Mouse (Mus musculus) duodenum, adult 2 months (tissue): ENCODE data around the gene Kremen2. TPM values are rescaled to one million over a fixed set of nuclear protein-coding genes. Genes with fewer than 3 reads are reported as not detected.

Experiments used
- polyA plus RNA-seq: library from polyadenylated mRNA; depleted of rRNA; stranded (reverse); fragments of >200 nt; gene quantifications from 2 replicates; pipeline ENCODE4 v1.2.3, GENCODE M21; 2012; ENCODE audit warnings: low replicate concordance; rRNA removed

Kremen2 gene
- polyA plus RNA-seq: 5.0 and 7.8 TPM in 2 replicates

DNA sequence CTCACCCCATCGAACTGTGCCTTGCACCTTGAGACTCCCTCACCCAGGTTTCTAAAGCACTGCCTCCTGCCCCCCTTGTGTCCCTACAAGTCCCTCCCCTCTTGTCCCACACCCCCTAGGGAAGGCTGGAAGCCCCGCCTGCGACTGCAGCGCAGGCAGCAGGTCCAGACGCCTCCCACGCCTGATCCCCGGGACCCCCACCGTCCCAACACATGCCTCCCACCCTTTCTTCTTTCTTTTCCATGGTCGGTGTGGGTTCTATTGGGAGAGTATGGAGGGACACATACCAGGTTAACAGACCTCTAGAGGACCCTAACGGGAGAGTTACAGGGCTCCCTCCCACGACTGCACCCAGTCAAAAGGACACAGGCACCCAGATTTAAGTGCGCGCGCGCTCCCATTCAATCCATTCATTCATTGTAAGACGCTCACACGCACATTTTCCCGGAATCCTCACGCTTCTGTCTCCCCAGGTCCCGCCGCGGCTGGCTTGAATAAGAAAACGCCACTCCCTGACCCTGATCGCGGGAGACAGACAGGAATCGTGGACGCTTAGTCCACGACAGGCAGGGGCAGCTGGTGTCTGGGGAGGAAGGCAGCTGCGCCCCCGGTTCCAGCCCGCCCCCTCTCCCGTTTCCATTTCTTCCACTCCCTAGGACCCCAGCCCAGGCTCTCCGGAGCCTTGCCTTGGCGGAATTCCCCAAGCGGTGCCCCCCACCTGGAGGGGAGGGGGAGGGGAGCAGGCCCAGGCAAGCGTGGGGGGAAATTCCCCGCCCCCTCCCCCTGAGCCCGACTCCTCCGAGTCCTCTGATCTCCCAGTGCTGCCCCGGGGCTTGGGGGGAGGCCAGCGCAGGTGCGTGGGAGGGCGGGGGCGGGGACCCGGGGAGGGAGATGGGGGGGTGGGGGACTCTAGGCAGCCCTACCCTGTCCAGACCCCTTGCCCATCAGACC is at the start of gene Kremen2:
Gene Kremen2, minus strand, starts transcription at position 533 of the 951 bp plus-strand sequence.

DNA sequence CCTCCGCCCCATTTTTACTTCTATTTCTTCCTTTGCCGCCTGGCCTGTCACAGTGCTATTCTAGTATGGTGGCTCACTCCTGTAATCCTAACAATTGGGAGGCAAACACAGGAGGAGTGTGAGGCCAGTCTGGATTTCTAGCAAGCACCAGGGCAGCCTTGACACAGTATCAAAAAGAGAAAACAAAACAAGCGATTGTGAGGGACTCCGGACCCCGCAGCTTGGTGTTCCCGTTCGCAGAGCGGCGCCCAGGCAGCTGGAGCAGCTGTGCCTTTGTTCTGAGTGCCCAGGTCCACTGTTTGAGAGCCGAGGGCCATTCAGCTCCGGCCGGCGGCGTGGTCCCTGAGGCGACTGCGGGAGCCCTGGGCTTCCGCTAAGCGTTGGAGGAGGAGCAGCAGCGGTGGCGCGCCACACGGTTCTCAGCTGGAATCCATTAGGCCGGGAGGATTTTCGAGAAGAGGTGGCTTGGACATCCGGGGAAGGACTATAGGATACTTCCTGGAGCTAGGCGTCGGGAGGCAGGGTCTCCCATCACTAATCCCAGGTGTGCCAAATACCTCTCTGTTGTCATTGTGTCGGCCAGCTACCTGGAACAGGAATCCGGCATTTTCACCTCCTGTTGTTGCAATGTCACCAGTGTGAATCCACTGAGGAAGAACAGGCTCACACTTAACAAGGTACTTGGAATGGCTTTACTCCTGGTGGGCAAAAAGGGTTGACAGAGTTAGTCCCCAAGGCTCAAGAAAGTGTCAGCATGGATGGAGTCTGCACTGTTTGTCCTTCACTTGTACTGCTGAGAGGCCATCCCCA is 44.8 kb upstream of the Kremen2 start, which contains the start of gene Srrm2:
Gene Srrm2, plus strand, starts transcription at position 264 of the 810 bp plus-strand sequence.

DNA sequence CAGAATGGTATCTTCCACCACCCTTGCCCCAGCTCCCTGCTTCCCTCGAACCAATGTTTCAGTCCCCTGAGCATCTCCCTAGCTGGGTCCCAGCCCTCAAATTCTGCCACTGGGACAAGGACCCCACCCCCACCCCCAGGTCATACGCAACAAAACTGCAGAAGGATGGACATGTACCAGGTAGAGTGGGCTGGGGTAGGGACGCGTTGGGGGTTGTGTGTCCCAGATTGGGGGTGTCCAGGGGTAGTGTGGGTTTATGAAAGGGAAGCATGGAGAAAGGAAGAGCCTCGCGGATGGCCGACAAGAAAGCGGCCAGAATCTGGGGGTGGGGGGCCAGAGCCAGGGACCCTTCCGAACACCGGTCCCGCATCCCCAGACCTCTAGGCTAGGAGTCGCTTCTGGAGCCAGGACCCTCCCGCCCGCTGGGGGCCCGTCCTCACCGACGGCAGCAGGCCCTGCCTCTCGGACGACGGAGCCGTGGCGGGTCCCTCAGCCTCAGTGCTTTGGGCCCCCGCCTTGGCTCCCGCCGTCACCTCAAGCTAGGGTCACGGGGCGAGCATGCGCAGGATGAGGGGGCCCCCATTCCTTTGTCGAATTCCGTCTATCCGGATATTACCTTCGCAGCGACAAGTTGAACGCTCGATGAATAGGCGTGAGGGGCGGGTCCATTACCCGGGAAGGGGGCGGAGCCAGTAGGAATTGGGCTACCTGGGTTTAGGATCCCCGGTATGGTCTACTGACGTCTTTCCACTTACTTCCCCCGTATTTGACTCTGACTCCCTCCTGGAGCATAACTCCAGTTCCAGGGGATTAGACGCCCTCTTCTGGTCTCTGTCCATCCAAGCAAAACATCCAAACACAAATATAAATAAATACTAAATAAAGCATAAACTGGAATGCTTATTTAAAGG is 40.2 kb upstream of the Kremen2 start, which contains the start of gene Flywch2:
Gene Flywch2, minus strand, starts transcription at position 521 of the 911 bp plus-strand sequence.

DNA sequence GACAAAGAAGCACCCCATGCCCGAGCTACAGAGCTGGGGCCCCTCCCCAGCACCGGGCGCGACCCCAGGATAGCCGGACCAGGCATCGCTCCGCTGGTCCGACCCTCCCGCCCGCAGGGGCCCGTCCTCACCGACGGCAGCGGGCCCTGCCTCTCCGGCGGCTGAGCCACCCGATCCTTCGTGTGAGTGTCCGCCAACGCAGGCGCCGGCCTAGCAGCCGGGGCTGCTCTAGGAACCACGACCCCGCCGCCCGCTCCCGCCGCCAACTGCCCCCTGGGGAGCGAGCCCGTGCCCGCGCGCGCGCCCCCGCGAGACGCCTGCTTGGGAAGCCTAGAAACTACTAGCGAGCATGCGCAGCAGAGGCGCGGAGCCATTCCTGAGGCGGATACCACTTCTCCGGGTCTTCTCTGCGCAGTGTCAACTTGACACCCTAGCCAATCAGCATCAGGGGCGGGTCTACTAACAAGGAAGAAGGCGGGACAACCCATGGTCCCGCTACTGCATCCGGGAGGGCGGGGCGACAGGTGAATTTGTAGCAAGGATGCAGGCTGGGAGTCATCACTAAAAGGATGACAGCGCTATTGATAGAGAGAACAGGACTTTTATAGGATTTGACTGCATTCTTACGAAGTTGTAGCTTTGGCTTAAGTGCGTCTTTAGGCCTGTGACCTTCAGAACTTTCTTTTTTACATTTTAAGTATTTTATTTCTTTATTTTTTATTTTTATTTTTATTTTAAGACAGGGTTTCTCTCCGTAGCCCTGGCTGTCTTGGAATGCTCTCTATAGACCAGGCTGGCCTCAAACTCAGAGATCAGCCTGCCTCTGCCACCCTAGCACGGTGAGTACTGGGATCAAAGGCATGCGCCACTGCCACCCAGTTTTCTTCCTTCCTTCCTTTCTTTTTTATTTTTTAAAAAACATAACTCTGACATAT is 25.9 kb upstream of the Kremen2 start, which contains the start of gene Flywch1:
Gene Flywch1, minus strand, starts transcription at position 319 of the 935 bp plus-strand sequence.

DNA sequence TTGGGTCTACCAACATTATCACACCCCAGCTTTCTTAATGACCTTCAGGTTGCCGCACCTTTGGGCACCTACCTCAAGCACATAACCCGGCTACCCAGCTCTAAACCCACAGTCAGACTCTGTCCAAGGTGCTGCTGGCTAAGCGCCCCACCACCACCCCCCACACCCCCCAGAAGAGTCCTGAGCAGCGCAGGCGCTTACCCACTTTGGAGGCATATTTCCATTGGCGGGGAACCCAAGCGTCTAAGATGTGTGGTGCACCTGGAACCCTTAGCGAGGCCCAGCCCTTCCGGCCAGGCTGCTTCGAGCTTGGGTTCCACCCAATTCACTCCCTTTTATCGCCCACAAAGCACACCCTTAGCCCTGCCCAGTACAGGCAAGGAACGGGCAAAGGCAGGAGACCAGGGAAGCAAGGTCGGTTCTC is 5.0 kb downstream of the Kremen2 start, which contains the start of gene Paqr4:
Gene Paqr4, minus strand, starts transcription at position 270 of the 424 bp plus-strand sequence.

DNA sequence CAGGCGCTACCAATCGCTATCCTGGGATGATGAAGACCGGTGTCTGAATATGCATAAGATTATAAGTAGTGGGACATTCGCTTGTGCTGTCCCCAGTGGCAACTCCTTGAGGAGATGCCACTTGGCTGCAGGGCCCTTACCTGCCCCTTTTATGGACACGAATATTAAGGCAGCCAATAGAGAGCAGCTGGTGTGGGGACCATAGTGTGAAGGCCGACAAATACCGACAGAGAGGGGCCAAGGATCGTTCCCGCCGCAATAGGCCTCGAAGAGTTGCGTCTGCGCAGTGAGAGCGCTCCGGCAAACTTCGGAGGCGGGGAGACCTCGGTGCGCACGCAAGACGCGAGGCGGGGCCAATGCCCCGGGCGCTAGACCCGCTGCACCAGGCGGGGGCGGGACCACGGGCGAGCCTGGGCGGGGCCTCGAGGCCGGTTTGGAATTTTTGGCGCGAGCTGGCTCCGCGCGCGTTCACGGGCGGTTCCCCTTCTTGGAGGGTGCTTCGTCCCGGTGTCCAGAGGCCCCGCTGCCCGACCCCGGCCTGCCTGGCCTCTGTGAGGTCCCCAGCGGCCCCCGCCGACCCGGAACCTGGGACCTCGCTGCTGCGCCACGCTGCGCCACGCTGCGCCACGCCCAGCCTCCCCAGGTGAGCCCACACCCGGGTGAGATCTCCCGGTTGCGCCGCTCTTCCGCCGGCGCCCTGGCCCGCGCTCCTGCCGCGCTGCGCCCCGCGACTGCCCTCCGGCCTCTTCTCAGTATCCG is 19.5 kb downstream of the Kremen2 start, which contains the start of gene Pkmyt1:
Gene Pkmyt1, plus strand, starts transcription at position 338 of the 759 bp plus-strand sequence.

DNA sequence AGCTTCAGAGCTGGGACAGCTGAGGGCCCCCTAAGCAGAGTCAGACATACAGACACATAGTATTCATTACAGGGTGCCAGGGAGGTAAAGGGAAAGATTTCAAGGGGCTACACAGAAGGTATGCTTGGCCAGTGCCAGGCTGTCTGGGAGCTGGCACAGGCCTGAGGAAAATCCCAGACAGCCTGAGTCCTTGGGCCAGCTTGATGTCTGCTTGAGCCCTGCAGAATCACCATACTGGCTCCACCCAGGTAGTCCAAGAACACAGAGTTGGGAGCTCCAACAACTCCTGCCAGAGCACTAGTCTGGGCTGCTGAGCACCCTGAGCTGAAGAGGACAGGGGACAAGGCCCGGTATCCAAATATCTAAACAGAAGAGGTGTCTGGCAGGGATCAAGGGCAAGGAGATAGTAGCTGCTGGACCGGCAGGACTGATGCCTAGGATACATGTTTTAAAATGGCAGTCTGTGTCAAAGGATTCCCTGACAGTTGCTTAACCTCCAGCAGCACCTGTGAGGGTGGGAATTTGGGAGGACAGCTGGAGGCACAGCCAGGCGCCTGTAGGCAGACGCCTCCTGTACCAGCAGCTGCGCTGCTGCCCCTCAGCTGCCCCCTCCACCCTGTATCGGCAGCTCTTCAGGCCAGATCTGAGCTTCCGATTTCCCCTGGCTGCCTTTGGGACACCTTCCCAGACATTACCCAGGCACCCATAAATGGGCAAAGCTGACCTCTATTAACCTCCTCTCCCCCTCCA is 23.1 kb downstream of the Kremen2 start, which contains the start of gene 1520401A03Rik:
Gene 1520401A03Rik, minus strand, starts transcription at position 408 of the 750 bp plus-strand sequence.

Other genes with a start within 250 kb of the Kremen2 start
- gene Zfp213, start 181.6 kb downstream of the Kremen2 start, polyA plus RNA-seq: 12.0 and 13.1 TPM in 2 replicates
- gene Zfp13, start 146.3 kb downstream of the Kremen2 start, polyA plus RNA-seq: 6.5 and 13.2 TPM in 2 replicates
- not detected in 2 replicates for gene Zscan10, start 145.0 kb downstream of the Kremen2 start, polyA plus RNA-seq
- gene Mmp25, start 100.6 kb downstream of the Kremen2 start, polyA plus RNA-seq: 0.81 and 1.5 TPM in 2 replicates
- 5.3 and 6.5 TPM in 2 replicates for gene Bicdl2, start 85.3 kb downstream of the Kremen2 start, polyA plus RNA-seq
- gene Hcfc1r1, start 72.2 kb downstream of the Kremen2 start, polyA plus RNA-seq: 423 and 457 TPM in 2 replicates
- gene Thoc6, start 72.0 kb downstream of the Kremen2 start, polyA plus RNA-seq: 22.7 and 23.3 TPM in 2 replicates
- 16.8 and 17.2 TPM in 2 replicates for gene Tnfrsf12a, start 68.4 kb downstream of the Kremen2 start, polyA plus RNA-seq
- gene Cldn6, start 66.6 kb downstream of the Kremen2 start, polyA plus RNA-seq: 0.44 and 1.2 TPM in 2 replicates
- gene Cldn9, start 61.8 kb downstream of the Kremen2 start, polyA plus RNA-seq: 0.14 and 0.55 TPM in 2 replicates
- 0.05 and 0.09 TPM in 2 replicates for gene 1520401A03Rik, start 23.1 kb downstream of the Kremen2 start, polyA plus RNA-seq
- gene Pkmyt1, start 19.5 kb downstream of the Kremen2 start, polyA plus RNA-seq: 58.5 and 61.5 TPM in 2 replicates
- gene Paqr4, start 5.0 kb downstream of the Kremen2 start, polyA plus RNA-seq: 144 and 151 TPM in 2 replicates
- gene Flywch1, start 25.8 kb upstream of the Kremen2 start, polyA plus RNA-seq: 15.9 and 34.2 TPM in 2 replicates
- gene Flywch2, start 40.2 kb upstream of the Kremen2 start, polyA plus RNA-seq: 3.8 and 6.0 TPM in 2 replicates
- 340 and 451 TPM in 2 replicates for gene Srrm2, start 44.7 kb upstream of the Kremen2 start, polyA plus RNA-seq
- 480 and 804 TPM in 2 replicates for gene Elob, start 83.3 kb upstream of the Kremen2 start, polyA plus RNA-seq
- gene Prss33, start 90.2 kb upstream of the Kremen2 start, polyA plus RNA-seq: 0.11 and 1.1 TPM in 2 replicates
- 308 and 338 TPM in 2 replicates for gene Prss32, start 98.0 kb upstream of the Kremen2 start, polyA plus RNA-seq
- 2.4 and 2.8 TPM in 2 replicates for gene Prss41, start 98.3 kb upstream of the Kremen2 start, polyA plus RNA-seq
- not detected in 2 replicates for gene Prss21, start 122.2 kb upstream of the Kremen2 start, polyA plus RNA-seq
- gene Dcpp1, start 135.0 kb upstream of the Kremen2 start, polyA plus RNA-seq: not detected in 2 replicates
- not detected in 2 replicates for gene Dcpp2, start 135.0 kb upstream of the Kremen2 start, polyA plus RNA-seq
- not detected in 2 replicates for gene Dcpp3, start 171.6 kb upstream of the Kremen2 start, polyA plus RNA-seq
- gene Sbp, start 195.8 kb upstream of the Kremen2 start, polyA plus RNA-seq: not detected in 2 replicates
- gene Sbpl, start 209.4 kb upstream of the Kremen2 start, polyA plus RNA-seq: not detected in 2 replicates
- gene Prss30, start 234.7 kb upstream of the Kremen2 start, polyA plus RNA-seq: 22.5 and 226 TPM in 2 replicates